Mouse (Mus musculus): Measurements from ENCODE around the gene Fam19a2.

Fam19a2 gene

GRCm38 (mm10) chr10:123751676-123752280, 488.0 kb downstream of the Fam19a2 start:
- DNase-seq (ENCODE audit: low spot score): no peak

DNA sequence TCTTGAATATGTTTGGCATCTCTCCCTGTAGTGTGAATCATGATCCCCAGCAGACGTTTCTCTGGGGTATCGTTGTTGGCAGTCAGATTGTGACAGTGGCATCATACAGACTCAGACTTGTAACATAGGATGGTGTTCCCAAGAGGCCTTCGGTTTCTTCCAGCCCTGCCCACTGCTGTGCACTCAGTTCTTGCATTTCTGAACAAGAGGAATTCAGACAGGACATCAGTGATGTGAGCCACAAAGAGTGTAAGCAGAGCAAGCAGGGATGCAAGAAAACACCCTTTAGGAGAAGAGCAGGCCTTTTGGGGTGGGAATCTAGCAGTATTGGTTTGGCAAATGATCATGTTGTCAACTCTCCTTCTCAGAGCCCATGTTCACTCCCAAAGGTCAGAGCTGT, 489.0 kb downstream of the Fam19a2 start:
- DNase-seq (ENCODE audit: low spot score): no peak

GRCm38 (mm10) chr10:123753996-123754395, 490.2 kb downstream of the Fam19a2 start:
- DNase-seq (ENCODE audit: low spot score): no peak

DNA sequence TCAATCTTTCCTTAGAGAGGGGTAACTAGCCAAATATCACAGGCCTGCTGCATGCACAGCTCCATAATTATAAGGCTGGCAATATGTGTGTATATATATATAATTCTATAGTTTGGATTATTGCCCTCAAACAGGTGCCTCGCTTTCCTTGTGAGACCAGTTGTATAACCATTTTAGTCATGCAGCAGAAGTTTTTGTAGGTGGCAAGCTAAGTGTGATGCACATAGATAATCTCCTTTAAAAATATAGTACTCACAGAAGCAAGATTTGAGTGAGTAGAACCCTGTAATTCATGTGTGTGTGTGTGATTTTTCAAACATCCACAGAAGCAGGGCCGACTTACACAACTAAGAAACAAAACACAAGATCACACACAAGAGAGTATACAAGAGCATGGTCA, 525.6 kb downstream of the Fam19a2 start:
- DNase-seq (ENCODE audit: low spot score): no peak

All from urinary bladder, postnatal 10 days (tissue).